Mouse (Mus musculus): Measurements from ENCODE around the gene Kctd17.

Gene Kctd17

DNA sequence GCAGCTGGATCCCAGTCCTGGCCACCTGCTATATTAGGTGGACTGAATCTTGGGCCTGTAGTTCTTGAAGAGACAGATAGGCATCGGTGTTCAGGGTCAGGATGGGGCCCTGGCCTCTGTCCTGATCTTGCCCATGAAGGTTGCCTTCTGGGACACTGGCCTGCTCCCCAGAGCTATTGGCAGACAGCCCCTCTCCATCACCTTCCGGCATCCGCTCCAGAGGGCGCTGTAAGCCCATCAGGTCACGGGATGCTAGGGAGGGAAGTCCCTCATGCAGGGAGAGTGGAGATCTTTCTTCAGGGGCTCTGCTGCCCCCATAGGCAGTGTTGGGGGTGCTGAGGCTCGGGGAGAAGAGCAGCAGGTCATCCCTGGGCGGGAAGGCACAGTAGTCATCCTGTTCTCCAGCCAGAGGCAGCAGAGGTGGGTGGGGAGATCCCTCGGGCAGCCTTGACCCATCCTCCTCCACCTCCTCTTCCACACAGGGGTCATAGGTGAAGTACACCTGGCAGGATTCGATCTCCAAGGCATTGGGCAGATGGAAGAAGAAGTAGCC lies 53.2 kb downstream of the Kctd17 start:
- DNase-seq (ENCODE audit: low spot score in 2 of 2) = no peak

DNA sequence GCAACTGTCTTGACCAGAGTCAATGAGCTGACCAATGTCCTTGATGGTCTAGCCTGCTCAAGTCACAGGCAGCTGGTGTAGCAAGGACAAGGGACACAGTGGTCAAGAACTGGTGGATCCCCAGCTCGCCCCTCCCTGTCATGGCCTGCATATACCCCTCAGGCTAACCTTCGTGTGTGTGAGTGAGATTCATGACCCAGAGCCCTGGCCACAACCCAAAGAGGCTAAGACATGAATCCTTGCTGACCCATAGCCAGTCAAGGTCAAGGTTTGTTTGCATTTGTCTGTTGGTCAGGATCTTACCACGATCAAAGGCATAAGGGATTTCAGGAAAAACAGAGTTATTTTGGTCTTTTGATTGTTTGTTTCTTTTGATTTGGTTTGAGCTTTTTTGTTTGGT lies 54.2 kb downstream of the Kctd17 start:
- DNase-seq (ENCODE audit: low spot score in 2 of 2) = no peak

GRCm38 (mm10) chr15:78483311-78483710 lies 54.9 kb downstream of the Kctd17 start:
- DNase-seq (ENCODE audit: low spot score in 2 of 2) = no peak

GRCm38 (mm10) chr15:78486564-78486963 lies 58.2 kb downstream of the Kctd17 start:
- no peak for DNase-seq (ENCODE audit: low spot score in 2 of 2)

DNA sequence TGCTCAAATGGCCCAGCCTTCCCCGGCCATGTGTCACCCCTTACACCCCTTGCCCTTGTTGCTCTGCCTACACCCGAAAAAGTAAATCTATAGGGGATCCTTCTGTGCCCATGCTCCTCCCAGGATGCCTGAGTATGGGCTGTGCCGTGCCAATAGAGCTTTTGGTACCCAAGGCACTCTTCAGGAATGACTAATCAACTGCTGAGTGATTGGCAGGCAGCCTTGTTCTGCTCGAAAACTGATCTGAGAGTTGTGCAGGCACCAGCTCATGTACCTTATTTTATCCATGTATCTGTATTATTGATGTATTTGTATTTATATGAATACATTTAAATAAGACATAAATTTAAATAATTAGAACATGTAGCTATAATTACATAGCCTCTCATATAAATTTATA lies 58.7 kb downstream of the Kctd17 start:
- DNase-seq (ENCODE audit: low spot score in 2 of 2) = no peak
